Mouse (Mus musculus): ENCODE measurements around the gene Glb1l. TPM values are rescaled to one million over a fixed set of nuclear protein-coding genes. Genes with fewer than 3 reads are reported as not detected.

Glb1l gene
- total and polyA plus RNA-seq, 3 experiments: 2.4 to 10.8 (median 3.6) TPM

GRCm38 (mm10) chr1:75201236-75201635, 9.4 kb downstream of the Glb1l start:
- no peak for TF ChIP-seq TCF12 (IDR thresholded peaks at IDR 0.05; ENCODE audit: low read depth, low read length)
- no peak for TF ChIP-seq POLR2A (IDR thresholded peaks at IDR 0.05; ENCODE audit: low read depth, low read length)
- no peak for TF ChIP-seq MXI1 (IDR thresholded peaks at IDR 0.05; ENCODE audit: low read depth, low read length)
- no peak for TF ChIP-seq ELF1 (IDR thresholded peaks at IDR 0.05; ENCODE audit: low read depth, low read length)
- no peak for TF ChIP-seq BHLHE40 (IDR thresholded peaks at IDR 0.05; ENCODE audit: low read depth, low read length)
- TF ChIP-seq KAT2A (IDR thresholded peaks at IDR 0.05; ENCODE audit: insufficient replicate concordance, low read length): no peak
- no peak for TF ChIP-seq RCOR1 (conservative IDR thresholded peaks at IDR 0.05; ENCODE audit: low read depth, low read length)
- no peak for TF ChIP-seq SMC3 (IDR thresholded peaks at IDR 0.05; ENCODE audit: low read depth, low read length)
- TF ChIP-seq GABPA (IDR thresholded peaks at IDR 0.05; ENCODE audit: insufficient replicate concordance, low read depth, low read length): no peak
- no peak for TF ChIP-seq TBP (conservative IDR thresholded peaks at IDR 0.05; ENCODE audit: low read depth, low read length)
- TF ChIP-seq IRF4 (IDR thresholded peaks at IDR 0.05; ENCODE audit: low read depth, low read length): no peak
- TF ChIP-seq PAX5 (IDR thresholded peaks at IDR 0.05; ENCODE audit: low read length): no peak
- TF ChIP-seq JUN (IDR thresholded peaks at IDR 0.05; ENCODE audit: insufficient read depth, low read depth, low read length): no peak
- no peak for TF ChIP-seq USF1 (IDR thresholded peaks at IDR 0.05; ENCODE audit: low read depth, low read length)
- TF ChIP-seq POLR2AphosphoS2 (IDR thresholded peaks at IDR 0.05; ENCODE audit: low read depth, low read length): no peak
- H3K36me3 ChIP-seq (replicated peaks in 1 of 2; ENCODE audit: control insufficient read depth in 1 of 2, insufficient read depth in 1 of 2, low read length in 1 of 2): peaks cover 33 to 51% of the 10 kb centered on the region in 2 experiments
- in situ Hi-C loops (cut with MboI; ENCODE audit: low pct_ligation_motif_present, low pct_unique_long_range_greater_than_20kb, low sequenced_read_pairs): no loop called here
- no peak overlapping the region for H3K4me2 ChIP-seq (ENCODE audit: insufficient read depth, low read depth, poor library complexity, severe bottlenecking)
- H3K4me1 ChIP-seq (ENCODE audit: control insufficient read depth in 1 of 2, insufficient read depth in 2 of 2): no peaks in the 10 kb centered on the region
- no peaks in the 10 kb centered on the region for H3K79me2 ChIP-seq (replicated peaks; ENCODE audit: control insufficient read depth, extremely low read depth, insufficient read depth, poor library complexity, severe bottlenecking)
- H3K9me3 ChIP-seq (replicated peaks; ENCODE audit: low read length): no peaks in the 10 kb centered on the region
- no peak for DNase-seq (ENCODE audit: extremely low read depth)
- no peak overlapping the region for H3K9ac ChIP-seq (ENCODE audit: insufficient read depth, low read depth)
- dilution Hi-C loops (cut with MboI; ENCODE audit: extremely low pct_ligation_motif_present, extremely low pct_unique_long_range_greater_than_20kb, low sequenced_read_pairs): no loop called here
- no peak overlapping the region for H3K27ac ChIP-seq (ENCODE audit: insufficient read depth, low read depth)
- H3K27me3 ChIP-seq (replicated peaks): no peaks in the 10 kb centered on the region
- no peak overlapping the region for H3K4me3 ChIP-seq (replicated peaks in 1 of 3; ENCODE audit: low read depth in 2 of 3, low read length in 2 of 3, poor library complexity in 1 of 3)

DNA sequence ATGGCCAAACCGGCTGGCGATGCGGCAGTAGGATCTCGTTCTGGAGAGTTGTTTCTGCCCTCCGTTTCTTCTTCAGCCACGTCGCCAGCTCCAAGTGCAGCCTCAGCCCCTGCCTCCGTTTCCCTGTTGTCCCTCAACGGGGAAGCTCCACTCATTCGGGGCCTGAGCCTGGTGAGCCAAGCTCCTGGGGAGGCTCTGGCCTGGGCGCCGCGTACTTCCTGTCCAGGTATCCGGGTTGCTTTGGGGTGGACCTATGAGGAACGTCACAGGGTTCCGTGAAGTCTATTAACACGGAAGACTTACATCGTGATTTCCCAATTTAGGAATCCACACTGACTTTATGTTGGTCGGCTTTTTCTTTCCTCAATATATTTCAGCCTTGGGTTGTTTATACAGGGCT, 18.2 kb downstream of the Glb1l start:
- H3K9me3 ChIP-seq (replicated peaks; ENCODE audit: low read length): no peaks in the 10 kb centered on the region
- peaks cover 18 to 54% of the 10 kb centered on the region in 2 experiments for H3K36me3 ChIP-seq (replicated peaks in 1 of 2; ENCODE audit: control insufficient read depth in 1 of 2, insufficient read depth in 1 of 2, low read length in 1 of 2)
- peak; percentile 70 for DNase-seq (ENCODE audit: extremely low read depth)
- peak overlapping the region; percentile 89 to 98 (median 97) for H3K4me3 ChIP-seq (replicated peaks in 1 of 3; ENCODE audit: low read depth in 2 of 3, low read length in 2 of 3, poor library complexity in 1 of 3)
- no peaks in the 10 kb centered on the region for H3K27me3 ChIP-seq (replicated peaks)
- H3K27ac ChIP-seq (ENCODE audit: insufficient read depth, low read depth): peak overlapping the region; percentile 93
- H3K9ac ChIP-seq (ENCODE audit: insufficient read depth, low read depth): peak overlapping the region; percentile 90
- in situ Hi-C loops (cut with MboI; ENCODE audit: low pct_ligation_motif_present, low pct_unique_long_range_greater_than_20kb, low sequenced_read_pairs): no loop called here
- peaks cover 10 to 38% of the 10 kb centered on the region in 2 experiments for H3K4me1 ChIP-seq (ENCODE audit: control insufficient read depth in 1 of 2, insufficient read depth in 2 of 2)
- dilution Hi-C loops (cut with MboI; ENCODE audit: extremely low pct_ligation_motif_present, extremely low pct_unique_long_range_greater_than_20kb, low sequenced_read_pairs): no loop called here
- H3K4me2 ChIP-seq (ENCODE audit: insufficient read depth, low read depth, poor library complexity, severe bottlenecking): peak overlapping the region; percentile 27
- H3K79me2 ChIP-seq (replicated peaks; ENCODE audit: control insufficient read depth, extremely low read depth, insufficient read depth, poor library complexity, severe bottlenecking): no peaks in the 10 kb centered on the region
- TF ChIP-seq ZKSCAN1 (IDR thresholded peaks at IDR 0.05; ENCODE audit: borderline replicate concordance, low read depth, low read length) (no peak), POLR2AphosphoS2 (IDR thresholded peaks at IDR 0.05; ENCODE audit: low read depth, low read length) (no peak; the same call in 1 of the 2 replicates), RAD21 (IDR thresholded peaks at IDR 0.05; ENCODE audit: low read depth, low read length) (no peak), MEF2A (IDR thresholded peaks at IDR 0.05; ENCODE audit: borderline replicate concordance, low read depth, low read length) (no peak), UBTF (IDR thresholded peaks at IDR 0.05; ENCODE audit: low read depth, low read length) (no peak), ZC3H11A (IDR thresholded peaks at IDR 0.05; ENCODE audit: low read depth, low read length) (no peak), KAT2A (IDR thresholded peaks at IDR 0.05; ENCODE audit: insufficient replicate concordance, low read length) (0 out of 2 replicates have a peak, but pooled peaks have one; percentile 62), SIN3A (IDR thresholded peaks at IDR 0.05; ENCODE audit: low read length) (peak; percentile 51), ZNF384 (IDR thresholded peaks at IDR 0.05; ENCODE audit: low read depth, low read length) (no peak), ZMIZ1 (IDR thresholded peaks at IDR 0.05; ENCODE audit: low read depth, low read length) (0 out of 2 replicates have a peak, but pooled peaks have one; percentile 71), ELF1 (IDR thresholded peaks at IDR 0.05; ENCODE audit: low read depth, low read length) (peak; percentile 90), MXI1 (IDR thresholded peaks at IDR 0.05; ENCODE audit: low read depth, low read length) (peak; percentile 82), CTCF (conservative IDR thresholded peaks at IDR 0.05 in 1 of 2, IDR thresholded peaks at IDR 0.05 in 1 of 2; ENCODE audit: low read depth in 2 of 2, low read length in 2 of 2) (no peak), JUN (IDR thresholded peaks at IDR 0.05; ENCODE audit: insufficient read depth, low read depth, low read length) (no peak), JUND (conservative IDR thresholded peaks at IDR 0.05; ENCODE audit: low read depth, low read length) (no peak), MYC (IDR thresholded peaks at IDR 0.05; ENCODE audit: low read depth, low read length) (peak; percentile 24; the same call in 1 of the 2 replicates), GABPA (IDR thresholded peaks at IDR 0.05; ENCODE audit: insufficient replicate concordance, low read depth, low read length) (no peak), BHLHE40 (IDR thresholded peaks at IDR 0.05; ENCODE audit: low read depth, low read length) (no peak), CHD1 (IDR thresholded peaks at IDR 0.05; ENCODE audit: low read depth, low read length) (peak; percentile 92; the same call in 1 of the 2 replicates), NRF1 (IDR thresholded peaks at IDR 0.05; ENCODE audit: low read depth, low read length) (0 out of 2 replicates have a peak, but pooled peaks have one; percentile 9), MAFK (IDR thresholded peaks at IDR 0.05; ENCODE audit: insufficient replicate concordance, low read length) (no peak), MAZ (IDR thresholded peaks at IDR 0.05; ENCODE audit: low read depth, low read length) (no peak), HCFC1 (IDR thresholded peaks at IDR 0.05; ENCODE audit: low read depth, low read length) (peak; percentile 53; the same call in 1 of the 2 replicates), PAX5 (IDR thresholded peaks at IDR 0.05; ENCODE audit: low read length) (no peak), TCF12 (IDR thresholded peaks at IDR 0.05; ENCODE audit: low read depth, low read length) (peak; percentile 51; the same call in 1 of the 2 replicates)
